Mouse (Mus musculus) spleen, adult 18-20 months (tissue): Measurements from ENCODE around the gene Dnah17.
A peak's percentile ranks its signal among the peaks of the same experiment; 100 is the strongest.

ENCODE experiments used
- DNase-seq, 2 experiments: peaks; one replicate each; pipeline ENCODE4 v3.0.0; 2022; ENCODE audit warnings: mixed read lengths in 2 of 2

Gene Dnah17

DNA sequence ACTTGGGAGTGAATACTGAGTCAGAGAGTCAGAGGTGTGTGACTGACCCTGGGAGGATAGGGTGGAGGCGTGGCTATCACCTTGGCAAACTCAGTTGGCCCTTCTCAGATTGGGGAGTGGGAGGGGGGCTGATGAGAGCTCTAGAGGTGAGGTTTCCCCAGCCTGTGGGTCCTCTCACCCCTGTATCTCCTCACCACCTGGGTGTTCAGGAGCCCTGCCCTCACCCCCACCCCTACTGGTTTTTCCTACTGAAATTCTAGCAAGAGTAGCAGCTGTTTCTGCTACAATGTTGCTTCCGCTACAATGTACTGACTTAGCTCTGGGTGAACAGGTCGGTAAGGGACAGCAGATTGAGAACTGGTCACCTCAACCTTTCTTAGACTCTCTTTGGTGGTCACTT, 46.2 kb downstream of the Dnah17 start:
- DNase-seq: no peak

DNA sequence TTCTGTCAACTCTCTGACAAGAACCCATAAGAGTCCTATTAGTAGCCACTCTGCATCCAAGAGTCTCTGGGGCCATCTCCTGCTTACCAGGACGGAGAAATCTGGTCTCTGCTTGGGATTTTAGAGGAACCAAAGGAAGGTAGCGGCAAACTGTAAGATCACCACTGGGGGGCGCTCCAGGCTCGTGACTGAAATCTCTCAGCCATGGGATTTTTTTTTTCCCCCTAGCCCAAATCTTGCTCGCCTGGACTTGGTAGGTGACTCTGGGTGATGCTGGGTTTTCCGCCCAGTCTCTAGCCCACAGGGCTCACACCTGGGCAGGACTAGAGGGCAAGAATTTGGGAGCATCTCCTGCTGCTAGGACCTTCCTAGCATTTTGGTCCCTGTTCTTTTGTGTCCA, 46.6 kb downstream of the Dnah17 start:
- peak; percentile 28 to 70 for DNase-seq

DNA sequence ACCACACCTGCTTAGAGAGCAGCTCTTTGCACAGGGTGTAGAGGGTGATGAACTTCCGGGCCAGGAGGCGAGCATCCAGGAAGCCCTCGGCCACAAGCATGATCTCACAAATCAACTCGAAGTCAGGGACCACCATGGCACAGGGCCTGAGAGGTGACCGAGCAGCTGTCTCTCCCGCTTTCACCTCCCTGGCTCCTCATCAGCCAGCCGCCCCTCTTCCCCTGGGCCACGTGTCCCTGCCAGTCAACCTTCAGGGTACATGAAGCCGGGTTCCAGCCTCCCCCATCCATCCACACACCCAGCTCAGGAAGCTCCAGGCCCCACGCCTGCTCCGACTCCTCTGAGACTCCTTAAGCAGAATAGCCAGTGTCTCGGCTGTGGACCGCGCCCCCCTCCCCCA, 48.1 kb downstream of the Dnah17 start:
- DNase-seq: no peak

DNA sequence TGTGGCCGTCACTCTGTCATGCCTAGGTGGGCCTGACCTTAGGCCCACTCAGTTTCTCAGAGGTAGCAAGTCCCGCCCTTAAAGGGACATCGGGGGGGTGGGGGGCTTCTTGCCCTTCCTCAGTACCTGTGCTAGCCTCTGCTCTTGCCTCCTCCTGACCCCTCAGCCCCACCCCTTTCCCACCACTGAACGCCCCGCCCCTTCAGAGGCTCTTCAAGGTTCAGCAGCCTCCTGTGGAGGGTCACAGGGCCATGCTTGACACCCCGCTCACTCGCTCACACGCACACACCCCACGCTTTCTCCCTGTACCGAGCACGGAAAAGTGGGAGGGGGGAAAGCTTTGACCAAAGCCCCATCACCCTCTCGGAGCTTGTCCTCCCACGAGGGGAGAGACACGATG, 50.7 kb downstream of the Dnah17 start:
- DNase-seq: no peak

DNA sequence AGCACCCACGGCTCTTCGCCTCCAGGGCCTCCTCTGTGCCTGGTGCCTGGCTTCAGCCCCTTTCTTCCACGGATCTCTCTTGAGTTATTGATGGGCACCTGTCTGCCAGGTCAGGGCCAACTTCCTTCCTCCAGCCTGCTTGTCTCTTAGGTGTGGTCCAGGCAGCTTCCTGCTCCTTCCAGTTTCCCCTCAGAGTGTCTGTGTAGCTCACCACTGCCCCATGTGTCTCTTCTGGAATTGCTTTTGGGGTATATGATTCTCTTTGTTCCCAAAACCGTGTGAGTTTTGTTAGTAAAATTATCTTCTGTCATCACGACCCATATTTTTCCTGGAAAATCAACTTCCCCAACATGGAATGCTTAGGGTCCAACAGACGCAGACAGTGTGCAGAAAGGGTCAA, 53.5 kb downstream of the Dnah17 start:
- no peak for DNase-seq

DNA sequence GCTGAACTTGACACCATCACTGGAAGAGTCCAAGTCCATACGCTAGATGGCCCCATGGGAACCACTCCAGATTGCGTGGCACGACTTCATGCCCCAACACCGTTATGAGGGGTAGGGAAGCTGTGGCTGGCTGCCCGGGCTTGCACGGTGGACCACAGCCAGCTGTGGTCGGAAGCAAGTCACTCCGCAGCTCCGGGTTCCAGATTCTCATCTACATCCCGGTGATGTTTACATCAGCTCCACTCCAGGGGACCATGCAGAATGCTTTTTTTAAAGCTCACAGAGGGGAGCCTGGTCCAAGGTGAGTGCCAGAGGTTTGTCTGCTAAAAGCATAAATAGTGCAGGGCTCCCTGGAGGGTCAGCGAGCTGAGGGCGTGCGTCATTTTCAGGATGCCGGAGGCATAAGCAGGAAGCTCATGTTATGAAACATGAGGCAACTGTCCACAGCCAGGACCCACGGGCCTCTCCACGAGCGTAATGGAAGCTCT, 55.4 kb downstream of the Dnah17 start:
- no peak for DNase-seq

DNA sequence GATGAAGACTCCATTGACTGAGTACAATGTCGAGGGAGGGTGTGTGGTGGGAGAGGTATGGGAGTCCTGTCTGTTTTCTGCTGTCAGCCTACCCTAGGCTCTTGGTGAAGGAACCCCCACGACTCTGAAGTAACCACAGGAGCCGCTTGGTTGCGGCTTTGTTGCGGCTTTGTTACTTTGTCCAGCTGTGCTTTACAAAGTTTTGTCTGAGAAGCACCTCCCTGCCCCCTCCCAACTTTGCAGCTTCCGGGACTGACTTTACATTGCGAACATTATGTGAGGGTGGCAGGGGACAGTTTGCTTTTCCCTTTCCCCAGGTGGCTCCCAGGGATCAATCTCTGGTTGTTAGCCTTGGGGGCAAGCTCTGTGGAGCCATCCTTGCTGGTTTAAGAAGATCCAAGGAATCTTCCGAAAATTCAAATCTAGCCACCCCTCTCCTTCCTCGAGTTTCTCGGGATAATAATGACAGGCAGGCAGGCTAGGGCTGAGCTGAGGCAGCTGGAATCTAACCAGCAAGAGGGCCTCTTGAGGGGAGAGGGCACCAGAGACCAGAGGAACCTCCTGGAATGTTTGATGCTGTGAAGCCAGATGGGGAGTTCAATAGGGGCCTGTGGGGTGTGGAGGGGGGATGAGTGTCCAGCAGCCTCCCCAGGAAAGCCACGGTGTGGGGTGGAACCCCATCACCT, 59.1 kb downstream of the Dnah17 start:
- DNase-seq: no peak

DNA sequence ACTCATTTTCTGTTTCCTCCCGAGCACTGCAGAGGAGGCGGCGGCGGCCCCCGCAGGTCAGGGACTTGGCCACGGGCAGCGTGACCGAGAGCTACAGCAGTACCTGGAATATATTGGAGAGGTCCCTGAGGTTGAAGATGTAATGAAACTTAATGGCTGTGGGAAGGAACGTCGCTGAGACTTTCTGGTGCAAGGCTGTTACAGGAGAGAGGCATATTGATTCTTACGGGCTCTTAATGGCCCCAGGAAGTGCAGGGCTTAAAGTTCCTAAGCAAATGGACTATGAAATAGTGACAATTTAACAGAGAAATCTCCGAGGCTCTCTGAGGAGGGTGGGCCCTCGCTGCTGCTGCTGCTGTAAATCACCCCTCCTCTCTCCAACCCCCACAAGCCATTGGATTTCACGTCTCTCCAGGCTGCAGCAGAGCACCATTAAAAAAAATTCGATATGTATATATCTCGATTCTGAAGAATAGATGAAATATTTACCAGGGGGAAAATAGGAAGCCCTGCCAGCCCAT, 61.6 kb downstream of the Dnah17 start:
- no peak for DNase-seq

DNA sequence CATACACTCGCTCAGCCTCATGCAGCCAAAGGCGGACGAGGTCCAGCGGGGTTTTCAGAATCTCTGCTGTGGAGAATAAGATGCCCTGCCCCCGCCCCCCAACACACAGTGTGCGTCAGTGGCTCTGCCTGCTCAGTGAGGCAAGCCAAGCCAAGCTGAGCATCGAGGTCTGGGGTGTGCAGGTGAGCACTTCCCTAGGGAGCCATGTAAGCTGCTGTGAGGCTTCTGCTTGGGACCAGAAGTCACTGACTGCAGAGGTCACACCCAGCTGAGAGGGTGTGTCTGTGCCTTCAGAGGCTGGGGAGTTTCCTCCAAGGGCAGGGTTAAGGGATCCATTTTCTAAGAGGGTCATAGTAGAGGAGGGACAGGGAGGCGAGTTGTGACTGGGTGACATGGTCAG, 62.8 kb downstream of the Dnah17 start:
- DNase-seq: no peak

DNA sequence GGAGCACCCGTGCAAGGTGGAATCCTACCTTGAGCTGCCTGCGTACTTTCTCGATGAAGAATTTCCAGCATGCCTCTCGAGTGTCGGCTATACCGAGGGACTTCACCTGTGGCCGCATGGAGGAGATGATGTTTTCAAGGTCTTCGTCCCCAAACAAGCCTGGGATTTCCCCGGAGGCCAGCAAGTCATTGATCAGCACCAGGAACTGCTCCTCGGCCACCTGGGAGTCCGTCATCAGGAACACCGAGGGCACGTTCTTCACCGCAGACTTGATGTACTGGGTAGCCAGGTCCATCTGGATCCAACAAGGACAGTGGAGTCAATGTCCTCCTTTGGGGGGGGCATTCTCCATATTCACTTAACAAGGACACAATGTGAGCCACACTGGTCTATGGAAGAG, 70.4 kb downstream of the Dnah17 start:
- DNase-seq: no peak

DNA sequence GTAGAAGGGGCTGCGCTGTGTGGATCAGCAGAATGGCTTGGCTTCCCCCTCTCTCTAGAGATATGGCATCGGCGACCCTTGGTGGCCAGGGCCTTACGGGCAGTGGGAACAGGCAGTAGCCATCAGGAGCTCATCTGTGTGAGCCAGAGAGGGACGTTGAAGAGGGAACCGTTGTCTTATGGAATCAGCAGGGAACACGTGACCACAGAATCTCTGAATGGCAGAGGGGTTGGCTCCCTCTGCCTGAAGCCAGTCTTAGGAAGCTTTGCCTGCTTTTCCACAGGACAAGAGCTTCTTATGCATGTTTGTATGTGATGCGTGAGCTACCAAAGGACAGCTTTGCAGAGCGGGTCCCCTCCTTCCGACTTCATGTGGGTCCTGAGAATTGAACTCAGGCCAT, 71.6 kb downstream of the Dnah17 start:
- DNase-seq: no peak

DNA sequence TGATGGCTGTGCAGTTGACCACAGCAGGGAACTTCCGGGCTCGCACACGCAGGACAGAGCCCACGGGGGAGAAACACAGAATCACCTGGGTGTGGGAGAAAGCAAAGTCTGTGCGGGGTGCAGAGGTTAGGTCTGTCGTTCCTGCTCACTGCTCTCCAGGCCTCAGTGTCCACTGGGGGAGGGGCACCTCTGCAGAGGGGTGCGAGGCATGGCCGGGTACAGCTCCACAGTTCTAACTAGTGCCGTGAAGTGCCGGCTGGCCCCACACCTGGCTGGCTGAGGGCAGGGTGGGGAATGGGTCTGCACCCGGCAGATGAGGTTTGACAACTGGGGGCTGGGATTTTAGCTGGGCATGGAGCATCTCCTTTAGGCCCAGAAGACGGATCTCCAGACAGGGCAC, 72.1 kb downstream of the Dnah17 start:
- DNase-seq: no peak

DNA sequence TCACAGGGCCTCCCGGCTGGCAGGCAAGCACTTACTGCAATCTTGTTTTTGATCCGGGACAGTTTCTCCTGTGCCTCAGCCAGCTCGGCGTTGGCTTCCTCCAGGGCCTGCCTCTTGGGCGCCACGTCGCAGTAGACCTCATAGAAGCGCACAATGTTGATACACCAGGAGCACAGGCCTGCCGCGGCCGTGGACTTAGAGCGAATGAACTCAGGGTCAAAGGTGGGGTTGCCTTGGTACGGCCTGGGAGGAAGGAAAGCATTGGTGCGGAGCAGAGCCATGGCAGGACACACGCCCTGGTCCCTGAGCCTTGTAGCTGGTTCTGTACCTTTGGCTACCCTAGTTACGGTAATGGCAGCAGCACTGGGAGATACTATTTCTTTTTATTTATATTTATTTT, 80.3 kb downstream of the Dnah17 start:
- no peak for DNase-seq

DNA sequence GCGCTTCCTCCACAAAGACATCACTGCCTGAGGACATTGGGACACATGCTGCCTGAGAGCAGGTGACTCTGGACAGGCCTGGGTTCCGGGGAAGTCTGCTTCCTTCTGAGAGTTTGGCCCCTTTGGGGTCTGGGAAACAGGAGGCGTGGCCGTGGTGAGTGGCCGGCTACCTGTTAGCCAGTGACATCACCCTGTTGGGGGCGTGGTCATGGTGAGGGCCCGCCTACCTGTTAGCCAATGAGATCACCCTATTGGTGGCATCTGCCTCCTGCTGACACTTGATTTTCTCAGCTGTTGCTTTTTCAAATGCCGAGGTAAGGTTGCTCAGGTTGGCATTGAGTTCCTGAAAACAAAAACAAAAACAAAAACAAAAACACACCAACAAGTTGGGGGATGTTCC, 80.8 kb downstream of the Dnah17 start:
- DNase-seq: no peak

DNA sequence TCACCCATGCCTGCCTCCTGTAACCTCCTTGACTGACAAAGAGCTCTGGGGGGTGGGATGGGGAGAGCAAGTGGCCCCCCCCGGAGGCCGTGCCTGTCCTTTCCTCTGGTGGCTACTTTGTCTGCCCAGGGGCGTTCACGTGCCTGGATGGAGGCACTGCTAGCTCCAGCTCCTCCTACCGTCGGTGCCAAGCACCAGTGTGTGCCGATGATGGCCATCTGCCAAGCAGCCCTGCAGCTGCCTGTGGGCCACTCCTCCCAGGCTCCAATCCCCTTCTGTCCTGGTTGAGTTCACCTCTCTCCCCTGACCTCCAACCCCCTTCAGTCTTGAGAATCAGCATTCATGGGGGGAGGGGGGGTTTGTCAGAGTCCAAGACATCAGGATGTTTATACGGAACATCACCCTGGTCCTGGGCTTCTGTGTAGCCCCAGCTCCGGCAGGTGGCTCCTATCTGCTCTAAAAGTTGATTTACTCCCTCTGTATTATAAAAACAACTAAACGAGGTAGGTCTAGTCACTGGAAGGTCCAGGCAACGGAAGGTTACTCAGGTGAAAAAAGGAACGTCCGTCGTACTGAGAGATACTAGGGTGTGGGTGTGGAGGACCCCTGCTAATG, 87.0 kb downstream of the Dnah17 start:
- no peak for DNase-seq

DNA sequence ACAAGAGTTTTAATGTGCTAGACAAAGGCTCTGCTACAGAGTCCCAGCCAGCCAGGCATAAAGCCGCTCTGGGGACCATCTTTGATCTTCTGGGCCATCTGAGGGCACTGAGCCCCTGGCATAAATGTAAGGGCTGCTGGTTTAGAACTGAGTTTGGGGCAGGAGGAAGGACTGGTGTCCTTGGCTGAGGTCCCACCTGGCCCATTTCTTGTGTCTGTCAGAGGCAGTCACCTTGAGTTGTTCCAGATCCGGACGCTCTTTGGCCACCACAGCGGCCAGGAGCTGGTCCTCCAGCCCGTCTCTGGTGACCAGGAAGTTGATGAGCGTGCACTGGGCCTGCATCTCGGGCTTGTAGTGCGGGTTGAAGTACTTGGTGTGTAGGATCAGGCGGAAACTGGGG, 87.6 kb downstream of the Dnah17 start:
- no peak for DNase-seq

DNA sequence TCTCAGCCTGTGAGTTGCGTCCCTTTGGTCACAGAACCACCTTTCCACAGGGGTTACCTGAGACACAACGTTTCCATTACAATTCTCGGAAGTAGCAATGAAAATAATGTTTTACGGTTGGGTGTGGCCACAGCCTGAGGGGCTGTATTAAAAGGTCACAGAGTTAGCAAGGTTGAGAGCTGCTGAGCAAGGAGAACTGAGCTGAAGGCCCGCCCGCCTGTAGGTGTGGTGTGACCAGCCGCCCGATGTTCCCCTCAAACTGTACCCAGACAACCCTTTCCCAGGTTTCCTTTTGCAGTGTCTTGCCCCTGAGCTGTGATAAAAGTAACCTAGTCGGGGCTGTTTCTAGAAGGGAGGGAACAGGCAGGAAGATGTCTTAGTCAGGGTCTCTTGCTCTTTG, 95.4 kb downstream of the Dnah17 start:
- DNase-seq: no peak

DNA sequence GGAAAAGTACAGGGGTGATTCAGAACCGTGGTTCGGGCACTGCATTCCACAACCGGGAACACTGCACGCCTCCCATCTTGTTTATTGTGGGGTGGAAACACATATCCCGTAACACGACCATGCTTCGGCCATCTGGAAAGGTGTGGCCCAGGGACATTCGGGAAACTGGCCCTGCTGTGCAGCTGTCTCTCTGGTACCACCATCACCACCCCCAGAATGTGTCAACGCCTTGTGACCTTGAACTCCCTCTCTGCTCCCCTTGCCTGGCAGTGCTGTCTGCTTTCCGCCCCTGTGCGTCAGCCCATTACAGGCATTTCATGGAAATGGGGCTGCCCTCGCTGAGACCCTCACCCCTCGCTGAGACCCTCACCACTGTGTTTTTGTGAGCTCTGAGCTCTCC, 96.0 kb downstream of the Dnah17 start:
- DNase-seq: no peak

DNA sequence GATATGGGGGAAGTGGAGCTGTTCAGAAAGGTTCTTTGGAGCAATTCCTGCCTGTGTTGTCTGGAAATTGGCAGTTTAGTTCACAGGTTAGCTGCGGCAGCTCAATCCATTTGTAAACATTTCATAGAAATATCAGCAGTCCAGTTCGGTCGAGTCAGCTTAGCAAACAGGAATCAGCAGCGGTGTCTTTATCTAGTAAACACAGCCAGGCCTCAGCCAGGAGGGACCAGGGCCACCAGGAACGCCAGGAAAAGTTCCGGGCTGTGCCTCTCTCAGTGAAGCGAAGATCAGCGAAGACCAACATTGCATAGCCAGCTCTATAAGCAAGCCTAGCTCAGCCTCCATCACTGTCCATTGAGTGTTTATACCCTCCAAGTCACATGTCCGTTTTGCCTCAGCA, 99.3 kb downstream of the Dnah17 start:
- DNase-seq: no peak

DNA sequence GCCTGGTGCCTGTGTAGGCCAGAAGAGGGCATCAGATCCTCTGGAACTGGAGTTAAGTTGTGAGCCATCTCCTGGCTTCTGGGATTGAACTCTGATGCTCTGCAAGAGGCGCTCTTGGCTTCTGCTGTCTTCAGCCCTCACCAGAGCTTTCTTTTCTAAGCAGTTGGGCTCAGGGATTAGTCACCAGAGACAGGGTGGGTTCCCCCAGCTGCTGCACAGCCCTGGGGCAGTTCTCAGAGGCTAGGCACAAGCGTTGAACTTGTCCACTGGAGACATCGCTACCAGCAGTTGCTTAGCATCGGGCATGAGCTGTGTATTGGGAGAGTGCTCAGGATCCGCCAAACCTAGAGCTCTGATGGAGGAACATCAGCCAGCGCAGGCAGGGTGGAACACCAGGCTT, 101.3 kb downstream of the Dnah17 start:
- DNase-seq: no peak

DNA sequence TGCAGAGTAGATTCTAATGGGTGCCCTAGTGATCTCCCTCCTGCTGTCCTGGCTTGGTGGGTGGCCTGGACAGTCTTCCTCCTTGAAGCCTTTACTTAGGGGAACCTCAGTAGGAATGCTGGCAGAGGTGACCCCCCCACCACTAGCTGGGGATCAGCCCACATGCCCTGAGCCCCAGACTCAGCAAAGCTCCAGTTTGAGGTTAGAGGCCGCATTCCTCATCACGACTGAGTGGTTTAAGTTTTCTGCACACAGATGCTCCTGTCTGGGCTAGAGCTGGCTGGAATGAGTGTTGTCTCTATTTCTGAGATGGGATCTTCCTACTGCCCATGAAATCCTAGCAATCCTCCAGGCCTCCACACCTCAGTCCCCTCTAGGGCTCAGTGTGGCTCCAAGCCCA, 106.3 kb downstream of the Dnah17 start:
- DNase-seq: no peak

DNA sequence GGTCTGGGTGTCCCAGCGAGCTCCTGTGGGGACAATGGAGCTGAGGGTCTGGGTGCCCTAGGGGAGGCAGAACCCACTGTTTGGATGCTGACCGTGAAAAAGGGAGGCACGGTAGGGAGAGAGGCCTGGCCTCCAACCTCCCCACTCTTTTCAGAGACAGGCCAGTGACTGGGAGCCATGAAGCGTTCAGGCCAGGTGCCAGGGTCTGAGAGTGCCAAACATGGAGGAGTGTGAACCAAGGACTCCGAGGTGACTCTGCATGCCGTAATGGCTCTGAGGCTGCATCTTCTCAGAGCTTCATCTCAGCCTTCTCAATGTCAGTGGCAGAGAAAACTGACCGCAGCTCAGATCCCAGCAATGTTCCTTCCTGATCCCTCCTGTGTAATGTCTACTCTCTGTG, 107.0 kb downstream of the Dnah17 start:
- no peak for DNase-seq

DNA sequence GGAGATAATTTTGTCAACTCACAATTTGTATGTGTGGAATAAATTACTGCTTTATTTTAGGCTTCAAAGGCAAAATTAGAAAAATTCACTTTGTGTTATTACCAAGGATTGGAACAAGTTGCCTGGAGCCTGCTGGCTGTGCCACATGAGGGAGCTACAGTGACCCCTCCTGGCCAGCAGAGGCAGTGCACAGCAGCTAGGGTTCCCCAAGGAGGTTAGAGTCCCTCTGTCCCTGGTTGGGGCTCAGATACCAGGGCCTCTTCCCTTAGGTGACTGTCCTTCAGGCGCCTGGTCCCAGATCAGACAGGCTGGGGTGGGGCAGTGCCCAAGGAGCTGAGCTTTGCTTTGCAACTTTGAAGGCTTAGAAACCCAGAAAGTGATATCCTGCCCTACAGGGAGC, 108.6 kb downstream of the Dnah17 start:
- peak; percentile 59 to 79 for DNase-seq

DNA sequence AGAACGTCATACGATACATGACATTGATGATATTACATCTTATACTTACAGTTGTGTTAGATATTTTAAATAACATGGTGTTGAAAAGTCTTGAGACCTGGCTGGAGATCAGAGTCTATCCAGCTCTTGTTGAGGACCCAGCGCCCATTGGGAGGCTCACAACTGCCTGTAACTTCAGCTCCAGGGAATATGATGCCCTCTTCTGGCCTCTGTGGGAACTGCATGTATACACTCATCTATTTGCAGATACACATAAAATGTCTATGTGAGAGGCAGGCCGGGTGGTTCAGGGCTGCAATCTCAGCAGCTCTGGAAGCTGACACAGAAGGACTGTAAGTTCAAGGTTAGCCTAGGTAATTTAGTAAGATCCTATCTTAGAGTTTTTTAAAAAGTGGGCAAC, 112.1 kb downstream of the Dnah17 start:
- DNase-seq: peak in 1 of 2 experiments; percentile 38
